Mouse (Mus musculus) kidney, postnatal 0 days (tissue): ENCODE data around the gene Dnajc22. TPM values are rescaled to one million over a fixed set of nuclear protein-coding genes. Genes with fewer than 3 reads are reported as not detected.
A peak's percentile ranks its signal among the peaks of the same experiment; 100 is the strongest.
"Not testable (repeated sequence)": the region's sequence is repeated elsewhere in the genome, so short reads cannot be mapped to it uniquely, and the experiment has no call there.

Experiments
- ATAC-seq: fragments of 200-750 bp; cut with Nextera tagmentation; replicated peaks from 2 replicates; pipeline ENCODE4 v1.8.0; 2017; ENCODE audit warnings: low read depth, moderate number of reproducible peaks, moderate TSS enrichment, moderate library complexity; ENCODE audit not compliant: low FRiP score
- DNase-seq: peaks from one replicate; pipeline ENCODE4 v3.0.0-alpha.2; 2016; ENCODE audit warnings: low spot score
- H3K27ac ChIP-seq: fragments of 300-500 bp; sonication (generic); 2 replicates; pipeline ENCODE4 v1.5.1; 2014; ENCODE audit warnings: mild to moderate bottlenecking
- H3K27me3 ChIP-seq: fragments of 300-500 bp; sonication (generic); 2 replicates; pipeline ENCODE4 v1.6.1; 2014; ENCODE audit warnings: low read length, mixed read lengths; ENCODE audit not compliant: insufficient read depth
- H3K36me3 ChIP-seq: fragments of 300-500 bp; sonication (generic); 2 replicates; pipeline ENCODE4 v1.6.1; 2014; ENCODE audit warnings: low read length, mixed read lengths; ENCODE audit not compliant: insufficient read depth
- H3K4me1 ChIP-seq: fragments of 300-500 bp; sonication (generic); replicated peaks from 2 replicates; pipeline ENCODE4 v1.6.1; 2014; ENCODE audit warnings: antibody characterized with exemption, low read length, mixed read lengths; ENCODE audit not compliant: insufficient read depth
- H3K4me2 ChIP-seq: fragments of 300-500 bp; sonication (generic); 2 replicates; pipeline ENCODE4 v1.6.1; 2014; ENCODE audit warnings: mild to moderate bottlenecking, low read length, moderate library complexity, mixed read lengths
- H3K4me3 ChIP-seq: fragments of 300-500 bp; sonication (generic); replicated peaks from 2 replicates; pipeline ENCODE4 v1.5.1; 2014; ENCODE audit warnings: low read depth, low read length
- H3K9ac ChIP-seq: fragments of 300-500 bp; sonication (generic); 2 replicates; pipeline ENCODE4 v1.6.1; 2014; ENCODE audit warnings: low read depth, low read length
- H3K9me3 ChIP-seq: fragments of 300-500 bp; sonication (generic); replicated peaks from 2 replicates; pipeline ENCODE4 v1.6.1; 2016; ENCODE audit warnings: low read length, inconsistent platforms, mixed read lengths
- CTCF ChIP-seq: IDR thresholded peaks from 2 replicates; pipeline ENCODE4 v1.5.1; 2016; ENCODE audit warnings: antibody characterized with exemption, low read depth, mild to moderate bottlenecking, moderate library complexity
- WGBS: fragments of 180-500 bp; shearing (Covaris S2); extraction: QIAGEN DNeasy Blood & Tissue Kit; methylation state at CpG from one replicate; pipeline ENCODE4 v1.1.7; 2014; 5-methylcytosine and 5-hydroxymethylcytosine counted together
- polyA plus RNA-seq: library from polyadenylated mRNA; unstranded; fragments of >200 nt; fragmentation: Nextera tagmentation; extraction: Ambion mirVana; gene quantifications from 2 replicates; pipeline ENCODE4 v1.2.1, GENCODE M21; 2015

The Dnajc22 gene
- polyA plus RNA-seq, 1 experiment from 2014 or later: 8.8 TPM

GRCm38 (mm10) chr15:99055511-99055961 lies 37.4 kb upstream of the Dnajc22 start:
- Histone ChIP-seq H3K27me3 (peaks cover 47% of the 10 kb centered on the region), H3K9ac (peak overlapping the region; percentile 35; the same call in 1 of the 2 replicates), H3K4me3 (peak overlapping the region; percentile 31), H3K9me3 (no peaks in the 10 kb centered on the region), H3K36me3 (no peaks in the 10 kb centered on the region), H3K4me1 (peaks cover 20% of the 10 kb centered on the region; the same call in 1 of the 2 replicates), H3K4me2 (peak overlapping the region; percentile 63), H3K27ac (no peak overlapping the region)
- no peak for TF ChIP-seq CTCF
- DNase-seq: no peak
- ATAC-seq: peak; percentile 53
- under 1% methylated on average over 35 of the region's 37 CpGs for whole genome bisulfite sequencing

DNA sequence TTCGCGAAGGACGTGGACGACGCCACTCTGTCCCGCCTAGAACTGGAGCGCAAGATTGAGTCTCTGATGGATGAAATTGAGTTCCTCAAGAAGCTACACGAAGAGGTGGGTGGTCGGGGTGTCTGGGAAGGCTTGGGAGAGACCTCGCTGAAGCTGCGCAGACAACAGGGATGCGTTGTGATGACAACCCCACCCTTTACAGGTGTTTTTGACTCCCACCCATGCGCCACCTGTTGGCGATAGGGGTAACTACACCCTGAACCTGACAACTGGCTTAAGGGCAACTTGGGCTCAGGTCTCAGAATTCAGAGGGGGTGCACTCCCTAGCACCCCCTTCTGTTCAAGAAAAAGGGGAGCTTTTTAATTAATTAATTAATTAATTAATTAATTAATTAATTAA lies 36.6 kb upstream of the Dnajc22 start:
- Histone ChIP-seq H3K4me2 (peak overlapping the region; percentile 63; the same call in 1 of the 2 replicates), H3K9me3 (no peaks in the 10 kb centered on the region), H3K4me1 (peaks cover 20% of the 10 kb centered on the region; the same call in 1 of the 2 replicates), H3K9ac (no peak overlapping the region), H3K36me3 (no peaks in the 10 kb centered on the region), H3K27ac (no peak overlapping the region), H3K27me3 (peaks cover 47% of the 10 kb centered on the region), H3K4me3 (no peak overlapping the region)
- WGBS: 4% methylated on average over 14 of the region's 14 CpGs
- DNase-seq: peak; percentile 54
- TF ChIP-seq CTCF: peak; percentile 70
- no peak for ATAC-seq

DNA sequence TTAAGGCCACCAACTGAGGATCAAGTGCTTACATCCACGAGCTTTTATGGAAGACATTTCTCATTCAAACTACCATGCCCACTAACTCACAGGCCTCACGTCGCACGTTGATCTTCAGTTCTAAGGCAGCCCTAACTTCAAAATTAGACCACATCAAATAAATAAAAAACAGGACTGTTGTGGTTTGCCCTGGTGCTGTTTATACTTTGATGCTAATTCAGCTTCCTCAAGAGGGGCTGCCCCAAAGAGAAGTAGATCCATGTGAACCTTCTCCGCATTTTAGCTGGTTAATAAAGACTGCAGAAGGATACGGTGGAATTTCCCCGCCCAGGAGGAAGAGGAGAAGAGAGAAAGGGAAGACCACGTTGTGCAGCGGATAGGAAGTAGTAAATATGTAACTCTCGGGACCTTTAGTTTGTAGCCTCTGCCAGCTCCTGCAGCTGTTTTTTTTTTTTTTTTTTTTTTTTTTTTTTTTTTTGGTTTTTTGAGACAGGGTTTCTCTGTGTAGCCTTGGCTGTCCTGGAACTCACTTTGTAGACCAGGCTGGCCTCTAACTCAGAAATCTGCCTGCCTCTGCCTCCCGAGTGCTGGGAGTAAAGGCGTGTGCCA lies 27.3 kb upstream of the Dnajc22 start:
- Histone ChIP-seq H3K9ac (no peak overlapping the region), H3K4me1 (no peaks in the 10 kb centered on the region), H3K36me3 (no peaks in the 10 kb centered on the region), H3K27ac (no peak overlapping the region), H3K4me3 (no peak overlapping the region), H3K9me3 (no peaks in the 10 kb centered on the region), H3K4me2 (no peak overlapping the region), H3K27me3 (no peaks in the 10 kb centered on the region)
- 70% methylated on average over 12 of the region's 12 CpGs for WGBS
- DNase-seq (no peak), ATAC-seq (no peak)
- no peak for TF ChIP-seq CTCF

DNA sequence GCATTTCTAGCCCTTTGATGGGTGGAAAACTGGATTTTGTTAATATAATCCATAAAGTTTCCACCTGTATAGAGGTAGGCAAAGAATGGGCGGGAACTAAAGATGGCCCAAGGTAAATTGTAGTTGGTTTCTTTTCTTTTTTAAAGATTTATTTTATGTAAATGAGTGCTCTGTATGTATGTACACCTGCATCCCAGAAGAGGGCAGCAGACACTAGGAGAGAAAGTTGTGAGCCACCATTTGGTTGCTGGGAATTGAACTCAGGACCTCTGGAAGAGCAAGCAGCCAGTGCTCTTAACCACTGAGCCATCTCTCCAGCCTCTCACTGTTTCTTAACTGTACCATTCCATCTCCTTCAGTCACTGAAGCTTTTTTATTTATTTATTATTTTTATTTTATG lies 21.0 kb upstream of the Dnajc22 start:
- no peak overlapping the region for H3K4me3 ChIP-seq
- no peaks in the 10 kb centered on the region for H3K9me3 ChIP-seq
- DNase-seq (no peak), ATAC-seq (no peak)
- 82% methylated on average over 1 of the region's 1 CpGs for WGBS
- TF ChIP-seq CTCF: peak; percentile 47
- H3K27ac ChIP-seq: no peak overlapping the region
- no peak overlapping the region for H3K9ac ChIP-seq
- peaks cover 13% of the 10 kb centered on the region; the same call in 1 of the 2 replicates for H3K4me1 ChIP-seq
- no peaks in the 10 kb centered on the region for H3K27me3 ChIP-seq
- H3K4me2 ChIP-seq: no peak overlapping the region
- no peaks in the 10 kb centered on the region for H3K36me3 ChIP-seq

DNA sequence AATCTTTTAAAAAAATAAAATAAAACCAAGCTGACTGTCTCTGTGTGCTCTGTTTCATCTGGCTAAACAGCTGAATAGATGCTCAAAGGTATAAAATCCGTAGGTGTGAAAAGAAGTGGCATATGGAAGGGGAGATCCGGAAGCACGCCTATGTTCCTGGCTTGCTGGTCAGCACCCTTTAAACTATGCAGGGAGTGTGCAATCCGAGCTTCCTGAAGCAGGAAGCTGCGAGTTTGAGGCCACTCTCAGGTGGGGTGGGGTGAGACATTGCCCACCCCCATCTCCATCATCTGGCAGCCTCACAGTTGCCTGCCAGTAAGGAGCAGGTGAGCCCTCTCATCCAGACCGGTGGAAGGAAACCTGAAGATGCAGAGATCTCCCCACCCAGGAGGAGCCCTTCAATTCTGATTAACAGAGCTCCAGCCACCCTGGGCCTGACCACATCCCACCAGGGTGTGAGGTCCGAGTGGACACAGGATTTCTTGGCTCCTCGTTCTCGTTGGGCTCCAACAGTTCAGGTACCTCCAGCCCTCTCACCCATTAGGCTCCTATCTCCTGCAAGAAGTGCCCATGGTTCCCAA lies 18.9 kb upstream of the Dnajc22 start, which contains the start of gene Troap:
TSS of gene Troap (plus strand) at position 557 of the 581 bp plus-strand sequence.
- peak within 1 kb of the TSS; percentile 67 for H3K4me2 ChIP-seq
- ATAC-seq: peak; percentile 30
- WGBS: 15% methylated on average over 9 of the region's 9 CpGs

GRCm38 (mm10) chr15:99074600-99075333 lies 18.2 kb upstream of the Dnajc22 start:
- H3K27me3 ChIP-seq: no peaks in the 10 kb centered on the region

More for the DNA sequence above, 18.9 kb upstream of the Dnajc22 start, which contains the start of gene Troap:
- no peak for TF ChIP-seq CTCF
- peaks cover 7% of the 10 kb centered on the region; the same call in 1 of the 2 replicates for H3K36me3 ChIP-seq
- H3K4me3 ChIP-seq: peak within 1 kb of the TSS; percentile 46
- peak within 1 kb of the TSS; percentile 95 for H3K27ac ChIP-seq
- no peak for DNase-seq
- H3K27me3 ChIP-seq: no peaks in the 10 kb centered on the region
- H3K9me3 ChIP-seq: no peaks in the 10 kb centered on the region
- H3K9ac ChIP-seq: peak within 1 kb of the TSS; percentile 64
- peaks cover 13% of the 10 kb centered on the region; the same call in 1 of the 2 replicates for H3K4me1 ChIP-seq

GRCm38 (mm10) chr15:99076011-99076410 lies 17.0 kb upstream of the Dnajc22 start:
- H3K27ac ChIP-seq, DNase-seq, ATAC-seq, H3K9ac ChIP-seq, H3K4me3 ChIP-seq, H3K36me3 ChIP-seq, H3K27me3 ChIP-seq, H3K9me3 ChIP-seq: not testable (repeated sequence)
- peaks cover 13% of the 10 kb centered on the region; the same call in 1 of the 2 replicates for H3K4me1 ChIP-seq
- 97% methylated on average over 3 of the region's 3 CpGs for WGBS
- peak overlapping the region; percentile 67 for H3K4me2 ChIP-seq

More at GRCm38 (mm10) chr15:99074600-99075333, 18.2 kb upstream of the Dnajc22 start:
- peak; percentile 97 for ATAC-seq
- peak; percentile 13; the same call in 1 of the 2 replicates for TF ChIP-seq CTCF
- H3K9me3 ChIP-seq: no peaks in the 10 kb centered on the region
- H3K4me3 ChIP-seq: peak overlapping the region; percentile 46
- peak overlapping the region; percentile 67 for H3K4me2 ChIP-seq
- peaks cover 13% of the 10 kb centered on the region; the same call in 1 of the 2 replicates for H3K4me1 ChIP-seq
- under 1% methylated on average over 43 of the region's 44 CpGs for WGBS
- H3K27ac ChIP-seq: peak overlapping the region; percentile 95
- DNase-seq: peak; percentile 99
- peaks cover 7% of the 10 kb centered on the region; the same call in 1 of the 2 replicates for H3K36me3 ChIP-seq
- H3K9ac ChIP-seq: peak overlapping the region; percentile 64
